Mouse (Mus musculus): ENCODE data around the gene Tmem35b.

The Tmem35b gene

DNA sequence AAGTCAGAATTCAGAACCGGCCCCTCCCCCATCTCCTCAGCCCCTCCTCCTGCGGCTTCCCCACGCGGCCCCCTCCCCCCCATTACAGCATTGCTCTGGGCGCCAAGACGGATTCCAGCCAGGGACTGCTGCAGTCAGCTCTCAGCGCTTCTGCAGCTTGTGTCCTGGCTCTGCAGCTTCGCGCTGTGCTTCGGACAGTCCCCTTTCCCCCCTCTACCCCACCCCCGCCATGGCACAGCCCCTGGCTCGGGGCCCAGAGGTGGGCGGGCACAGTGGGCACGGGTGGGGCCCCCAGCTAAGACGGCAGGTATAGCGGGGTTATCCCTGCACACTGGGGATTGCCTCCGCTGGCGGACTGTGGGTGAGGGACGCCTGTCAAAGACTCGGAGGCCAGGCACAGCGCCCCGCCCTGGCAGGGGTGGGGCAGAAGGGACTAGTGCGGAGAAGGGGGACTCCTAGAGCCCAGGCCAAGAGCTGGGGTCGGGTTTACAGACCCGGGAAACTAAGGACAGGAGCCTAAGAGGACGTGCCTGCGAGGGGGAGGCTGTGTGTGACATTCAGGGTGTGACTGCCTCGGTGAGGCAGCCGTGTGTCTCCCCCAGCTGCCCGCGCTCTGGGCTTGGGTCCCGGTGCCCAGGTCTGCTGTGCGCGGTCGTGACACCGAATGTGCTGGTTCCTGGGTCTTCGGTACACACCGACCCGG lies 44.9 kb downstream of the Tmem35b start:
- DNase-seq (ENCODE audit: low read depth in 1 of 2, low spot score in 2 of 2): no peak

GRCm38 (mm10) chr4:127168914-127169345 lies 45.4 kb downstream of the Tmem35b start, which contains the start of gene Dlgap3:
Gene Dlgap3, plus strand, starts transcription at chr4:127169204.
- no peak for DNase-seq (ENCODE audit: low read depth in 1 of 2, low spot score in 2 of 2)

DNA sequence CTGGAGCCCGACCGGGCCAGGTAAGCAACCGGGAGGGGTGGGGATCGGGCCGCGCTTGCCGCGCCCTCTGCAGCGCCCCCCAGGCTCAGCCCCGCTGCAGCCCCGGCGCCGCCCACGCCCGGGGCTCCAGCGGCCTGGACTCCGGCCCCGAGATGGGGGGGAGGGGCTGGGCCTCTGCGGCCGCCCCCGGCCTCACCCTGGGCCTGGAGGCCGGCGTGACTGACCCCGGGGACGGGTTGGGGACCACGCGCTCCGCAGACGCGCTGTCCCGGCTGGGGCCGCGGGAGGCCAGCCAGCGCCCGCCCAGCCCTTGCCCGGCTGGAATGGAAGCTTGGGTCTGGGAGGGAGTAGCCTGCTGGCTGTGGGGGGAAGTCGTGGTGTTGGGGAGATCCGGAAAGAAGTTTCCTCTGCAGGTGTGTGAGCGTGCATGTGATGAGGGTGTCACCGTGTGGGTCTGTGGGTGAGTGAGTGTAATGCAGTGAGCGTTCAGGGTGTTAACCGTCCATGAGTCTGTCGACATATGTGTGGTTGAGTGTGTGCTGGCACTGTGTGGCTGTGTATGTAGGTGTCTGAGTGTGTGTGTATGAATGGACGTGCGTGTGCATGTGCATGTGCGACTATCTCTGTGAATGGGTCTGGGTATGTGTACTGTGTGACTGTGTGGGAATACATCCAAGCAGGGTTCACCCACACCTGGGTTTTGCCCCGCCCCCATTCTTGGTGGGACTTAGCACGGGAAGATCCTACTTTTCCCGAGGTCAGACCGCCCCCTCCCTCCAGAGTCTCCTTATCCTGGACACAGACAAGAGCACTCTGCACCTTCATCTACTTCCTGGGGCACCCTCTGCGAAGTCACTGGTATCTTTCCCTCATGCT lies 46.1 kb downstream of the Tmem35b start:
- no peak for DNase-seq (ENCODE audit: low read depth in 1 of 2, low spot score in 2 of 2)

- DNase-seq (ENCODE audit: low read depth in 1 of 2, low spot score in 2 of 2): no peak
Observed at GRCm38 (mm10) chr4:127170866-127171265, 47.4 kb downstream of the Tmem35b start.

GRCm38 (mm10) chr4:127171341-127171905 lies 47.9 kb downstream of the Tmem35b start:
- no peak for DNase-seq (ENCODE audit: low read depth in 1 of 2, low spot score in 2 of 2)

GRCm38 (mm10) chr4:127172119-127172518 lies 48.6 kb downstream of the Tmem35b start:
- no peak for DNase-seq (ENCODE audit: low read depth in 1 of 2, low spot score in 2 of 2)

DNA sequence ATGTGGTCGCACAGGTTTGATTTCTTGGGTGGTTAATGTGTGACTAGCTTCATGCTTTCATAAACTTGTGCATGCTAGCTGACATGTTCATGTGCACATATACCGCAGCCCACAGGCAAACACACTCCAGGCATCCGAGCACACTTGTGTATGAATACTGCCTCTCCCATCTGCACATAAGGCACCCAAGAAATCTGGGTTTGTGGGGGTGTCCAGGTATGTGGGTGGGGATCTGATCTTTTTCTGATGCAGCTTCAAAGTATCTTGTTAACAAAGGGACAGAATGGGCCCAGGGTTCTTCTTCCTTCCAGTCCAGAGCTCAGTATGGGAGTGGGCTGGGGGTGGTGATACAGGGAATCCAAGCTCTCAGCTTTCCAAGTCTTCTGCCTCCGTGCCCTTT lies 49.1 kb downstream of the Tmem35b start:
- DNase-seq (ENCODE audit: low read depth in 1 of 2, low spot score in 2 of 2): no peak

DNA sequence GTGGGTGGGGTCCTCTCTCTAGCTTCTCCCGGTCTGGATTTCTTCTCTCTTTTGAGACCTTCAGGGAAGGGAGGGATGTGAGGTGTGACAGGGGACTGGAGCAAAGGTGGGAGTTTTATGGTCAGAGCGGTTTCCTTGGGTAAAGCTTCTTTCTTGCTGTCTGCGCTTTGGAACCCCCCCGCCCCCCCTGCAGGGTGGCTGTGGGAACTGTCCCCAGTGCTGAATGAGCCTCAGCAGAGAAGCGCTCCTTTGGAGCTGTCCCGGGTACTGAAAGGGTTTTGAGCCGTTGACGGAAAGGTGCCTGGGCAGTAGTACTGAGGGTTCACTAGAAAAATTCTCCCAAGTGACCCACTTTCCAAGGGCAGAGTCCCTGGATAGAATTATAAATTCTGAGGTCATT lies 50.0 kb downstream of the Tmem35b start:
- DNase-seq (ENCODE audit: low read depth in 1 of 2, low spot score in 2 of 2): no peak

DNA sequence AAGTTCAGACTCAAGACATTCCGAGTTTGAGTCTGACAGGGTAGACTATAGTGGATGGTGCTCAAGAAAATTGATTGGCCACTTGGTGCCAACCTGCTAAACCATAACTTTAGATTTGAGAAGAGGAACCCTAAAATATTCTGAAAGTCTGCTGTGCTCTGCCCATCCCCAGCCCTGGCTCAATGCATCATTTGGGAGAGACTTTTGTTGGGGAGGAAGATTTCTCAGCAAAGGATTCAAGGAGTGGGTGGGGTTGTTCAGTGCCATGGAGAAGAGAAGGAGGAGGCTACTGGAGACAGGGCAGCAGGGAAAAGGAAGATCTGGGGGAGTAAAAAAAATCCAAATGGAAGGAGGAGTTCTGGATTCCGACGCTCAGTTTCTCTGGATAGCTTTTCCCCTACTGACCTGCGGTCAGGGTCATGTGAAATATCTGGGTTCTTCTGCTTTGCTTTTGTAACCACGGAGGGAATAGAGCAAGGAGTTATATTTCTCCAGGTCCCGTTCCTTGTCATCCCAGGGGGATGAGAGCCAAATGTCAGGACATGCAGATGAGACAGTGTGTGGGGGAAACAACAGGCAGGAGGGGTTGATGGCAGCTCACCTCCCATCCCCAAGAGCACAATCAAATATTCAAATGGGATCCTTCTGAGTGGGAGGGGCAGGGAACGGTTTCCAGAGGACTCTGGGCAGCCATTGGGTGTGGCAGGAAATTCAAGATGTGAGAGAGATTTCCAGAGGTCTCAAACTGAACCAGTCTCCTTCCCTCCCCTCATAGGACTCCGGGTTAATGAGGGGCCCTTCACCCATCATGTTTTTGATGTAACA lies 50.8 kb downstream of the Tmem35b start:
- no peak for DNase-seq (ENCODE audit: low read depth in 1 of 2, low spot score in 2 of 2)

DNA sequence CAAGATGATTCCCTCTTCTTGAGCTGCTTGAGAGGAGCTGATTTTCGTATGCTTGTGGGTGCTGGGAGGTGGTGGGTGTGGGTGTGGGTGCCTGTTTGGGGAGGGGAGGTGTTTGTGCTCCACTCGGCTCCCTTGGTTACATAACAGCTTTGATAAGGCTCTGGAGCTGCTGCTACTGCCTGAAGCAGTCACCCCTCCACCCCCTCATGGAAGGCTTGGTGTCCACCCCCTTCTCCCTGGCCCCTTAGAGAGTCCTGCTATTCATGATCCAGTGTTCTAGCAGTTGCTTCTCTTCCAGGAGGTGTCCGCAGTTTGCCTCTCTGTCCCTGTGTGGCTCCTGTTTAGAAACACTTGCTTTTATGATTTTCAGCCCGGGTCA lies 51.4 kb downstream of the Tmem35b start:
- DNase-seq (ENCODE audit: low read depth in 1 of 2, low spot score in 2 of 2): no peak

GRCm38 (mm10) chr4:127177961-127178360 lies 54.5 kb downstream of the Tmem35b start:
- no peak for DNase-seq (ENCODE audit: low read depth in 1 of 2, low spot score in 2 of 2)

GRCm38 (mm10) chr4:127178671-127179070 lies 55.2 kb downstream of the Tmem35b start:
- no peak for DNase-seq (ENCODE audit: low read depth in 1 of 2, low spot score in 2 of 2)
